ENCODE assay signal across 25 mouse cellular contexts in the genomic region with DNA sequence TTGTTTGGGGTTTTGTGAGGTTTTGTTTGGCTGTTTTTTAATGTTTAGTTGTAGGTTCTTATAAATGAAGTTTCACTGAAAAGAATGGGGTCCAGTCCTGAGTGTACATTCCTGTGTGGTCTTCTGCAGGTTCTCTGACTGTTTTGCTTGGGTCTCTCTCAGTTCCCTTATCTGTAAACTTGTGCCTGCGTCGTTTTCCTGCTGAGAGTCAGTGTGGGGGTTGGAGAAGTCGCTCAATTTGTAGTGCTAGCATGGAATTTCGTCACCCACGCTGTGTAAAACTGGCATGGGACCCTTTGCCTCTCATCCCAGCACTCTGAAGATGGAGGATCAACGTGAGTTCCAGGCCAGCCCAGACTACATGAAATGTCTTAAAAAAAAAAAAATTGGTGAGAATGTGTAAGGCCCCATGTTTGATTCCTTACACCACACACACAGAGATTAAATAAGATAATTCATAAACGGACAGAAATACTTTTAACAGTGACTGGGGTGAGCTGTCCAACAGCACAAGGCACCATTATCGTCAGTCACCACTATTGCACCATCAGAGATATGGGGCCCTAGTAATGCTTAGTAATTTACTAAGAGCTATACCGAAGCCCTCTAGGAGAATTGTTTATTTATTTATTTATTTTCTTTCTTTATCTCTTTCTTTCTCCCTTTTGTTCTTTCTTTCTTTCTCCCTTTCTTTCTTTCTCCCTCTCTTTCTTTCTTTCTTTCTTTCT. TPM values are rescaled to one million over a fixed set of nuclear protein-coding genes. Genes with fewer than 3 reads are reported as not detected.
DNase-seq lines count a peak whose midpoint lies in the region; ATAC-seq and TF ChIP-seq lines count a peak whose summit lies in the region.
"Had no signal": no experiment of that assay in that cellular context is flagged by ENCODE, and none has a peak within 500 bp of the region (broad histone marks: within the 10 kb centered on the region; RNA-seq: fewer than 3 reads in every experiment).

No protein-coding gene starts in this region.

- H3K4me3 ChIP-seq in liver, postnatal 0 days (ENCODE audit: low read depth, low read length), result no peak overlapping the region
- no peak overlapping the region for H3K4me3 ChIP-seq in liver, embryonic 14.5 days (ENCODE audit: insufficient read depth in 1 of 2, low read depth in 2 of 2, low read length in 2 of 2)
- no peak overlapping the region for H3K4me3 ChIP-seq in forebrain, embryonic 10.5 days
- H3K4me3 ChIP-seq: embryonic facial prominence, embryonic 12.5 days; forebrain, embryonic 12.5 days; hindbrain, embryonic 12.5 days had no signal

- ATAC-seq in liver, postnatal 0 days, result no peak
- peak; percentile 63 for ATAC-seq in granulocyte monocyte progenitor cell, adult 5-6 weeks (replicated peaks; ENCODE audit: poor library complexity, severe bottlenecking)
- ATAC-seq in liver, embryonic 14.5 days (ENCODE audit: insufficient read depth), result peak; percentile 69
- peak; percentile 78 for ATAC-seq in megakaryocyte-erythroid progenitor cell, adult 5-6 weeks (replicated peaks; ENCODE audit: low FRiP score, low TSS enrichment, poor library complexity, severe bottlenecking)
- ATAC-seq: forebrain, embryonic 16.5 days; hindbrain, embryonic 16.5 days; inflammation-experienced regulatory T-cells, adult 6 months had no signal

- H3K4me2 ChIP-seq in liver, postnatal 0 days (ENCODE audit: low read depth, low read length), result no peak overlapping the region
- peak overlapping the region; percentile 37 for H3K4me2 ChIP-seq in liver, embryonic 14.5 days (ENCODE audit: low read depth)
- H3K4me2 ChIP-seq: embryonic facial prominence, embryonic 12.5 days; forebrain, embryonic 12.5 days; hindbrain, embryonic 12.5 days had no signal

- 28% methylated on average over 9 of the region's 9 CpGs for WGBS in liver, postnatal 0 days (ENCODE audit: insufficient replicate concordance)
- WGBS in liver, embryonic 14.5 days (ENCODE audit: insufficient replicate concordance), result 14% methylated on average over 9 of the region's 9 CpGs
- 82% methylated on average over 9 of the region's 9 CpGs for WGBS in forebrain, embryonic 10.5 days

- H3K27me3 ChIP-seq in liver, postnatal 0 days (ENCODE audit: insufficient read depth, low read length), result no peaks in the 10 kb centered on the region
- no peaks in the 10 kb centered on the region for H3K27me3 ChIP-seq in liver, embryonic 14.5 days (ENCODE audit: control insufficient read depth, insufficient read depth, low read length)
- peaks cover 10% of the 10 kb centered on the region for H3K27me3 ChIP-seq in forebrain, embryonic 10.5 days (ENCODE audit: poor library complexity, severe bottlenecking)
- H3K27me3 ChIP-seq: embryonic facial prominence, embryonic 12.5 days; forebrain, embryonic 12.5 days; hindbrain, embryonic 12.5 days had no signal

- no peak overlapping the region for H3K9ac ChIP-seq in liver, postnatal 0 days (replicated peaks)
- peak overlapping the region; percentile 12; the same call in 1 of the 2 replicates for H3K9ac ChIP-seq in liver, embryonic 14.5 days (replicated peaks)
- H3K9ac ChIP-seq: embryonic facial prominence, embryonic 12.5 days; forebrain, embryonic 12.5 days; hindbrain, embryonic 12.5 days had no signal

- no peak for TF ChIP-seq EP300 in liver, postnatal 0 days (IDR thresholded peaks at IDR 0.05; ENCODE audit: low read depth)
- no peak for TF ChIP-seq EP300 in liver, embryonic 14.5 days (IDR thresholded peaks at IDR 0.05; ENCODE audit: low read depth)

- no peak for TF ChIP-seq CTCF in liver, postnatal 0 days (IDR thresholded peaks at IDR 0.05; ENCODE audit: low read depth)
- TF ChIP-seq CTCF in liver, embryonic 14.5 days (IDR thresholded peaks at IDR 0.05; ENCODE audit: low read depth), result no peak

- peak; percentile 18 for DNase-seq in liver
- no peak for DNase-seq in liver, postnatal 0 days
- no peak for DNase-seq in liver, embryonic 14.5 days (ENCODE audit: low read depth in 3 of 3, low spot score in 3 of 3)
- DNase-seq in forebrain, embryonic 10.5 days (ENCODE audit: extremely low spot score, low spot score), result no peak
- DNase-seq in cerebellum, adult 11 months, result no peak
- no peak for DNase-seq in heart, adult 8-10 months (ENCODE audit: low spot score)
- DNase-seq: adrenal gland, adult 8-10 months; adrenal gland, postnatal 36 days; cerebellum, adult 18-20 months; cerebellum, postnatal 10 days; gastrocnemius, postnatal 14 days; heart, postnatal 10 days; heart, postnatal 4 days had no signal

- no peaks in the 10 kb centered on the region for H3K36me3 ChIP-seq in liver, postnatal 0 days (replicated peaks; ENCODE audit: insufficient read depth, low read length)
- H3K36me3 ChIP-seq in liver, embryonic 14.5 days (replicated peaks; ENCODE audit: control insufficient read depth, insufficient read depth, low read depth), result no peaks in the 10 kb centered on the region
- no peaks in the 10 kb centered on the region for H3K36me3 ChIP-seq in forebrain, embryonic 10.5 days (replicated peaks)
- H3K36me3 ChIP-seq: embryonic facial prominence, embryonic 12.5 days; forebrain, embryonic 12.5 days; hindbrain, embryonic 12.5 days had no signal

- H3K4me1 ChIP-seq in liver, postnatal 0 days (ENCODE audit: insufficient read depth), result peaks cover 9% of the 10 kb centered on the region; the same call in 1 of the 2 replicates
- H3K4me1 ChIP-seq in liver, embryonic 14.5 days (replicated peaks; ENCODE audit: control insufficient read depth in 2 of 2, insufficient read depth in 2 of 2, low read length in 1 of 2), result peaks cover 18 to 22% of the 10 kb centered on the region in 2 experiments
- no peaks in the 10 kb centered on the region for H3K4me1 ChIP-seq in forebrain, embryonic 10.5 days
- H3K4me1 ChIP-seq: embryonic facial prominence, embryonic 12.5 days; forebrain, embryonic 12.5 days; hindbrain, embryonic 12.5 days had no signal

- no peak overlapping the region for H3K27ac ChIP-seq in liver, postnatal 0 days (ENCODE audit: low read depth)
- H3K27ac ChIP-seq in liver, embryonic 14.5 days, result peak overlapping the region; percentile 52
- no peak overlapping the region for H3K27ac ChIP-seq in forebrain, embryonic 10.5 days
- H3K27ac ChIP-seq: embryonic facial prominence, embryonic 12.5 days; forebrain, embryonic 12.5 days; hindbrain, embryonic 12.5 days had no signal

- H3K9me3 ChIP-seq in liver, postnatal 0 days (ENCODE audit: low read length), result no peaks in the 10 kb centered on the region
- no peaks in the 10 kb centered on the region for H3K9me3 ChIP-seq in liver, embryonic 14.5 days (ENCODE audit: control insufficient read depth, low read length)
- no peaks in the 10 kb centered on the region for H3K9me3 ChIP-seq in forebrain, embryonic 10.5 days
- H3K9me3 ChIP-seq: embryonic facial prominence, embryonic 12.5 days; forebrain, embryonic 12.5 days; hindbrain, embryonic 12.5 days had no signal

RNA-seq across cellular contexts. Expression of gene Chrm1, which starts 9.9 kb away (rescaled TPM):
- not detected in 2 replicates for polyA plus RNA-seq in liver, postnatal 0 days (2015; fragmentation: Nextera tagmentation; extraction: Ambion mirVana)
- total RNA-seq in granulocyte monocyte progenitor cell, adult 5-6 weeks (2014; fragmentation: Nextera tagmentation), result 0.04 TPM in 1 of 2 replicates, not detected in the other
- total RNA-seq in granulocyte monocyte progenitor cell, adult 5-6 weeks (2017), result not detected in 2 replicates
- under 0.01 and 0.01 TPM in 2 replicates for polyA plus RNA-seq in liver, embryonic 14.5 days (2012; rRNA removed)
- not detected in 2 replicates for polyA plus RNA-seq in liver, embryonic 14.5 days (2014; fragmentation: Nextera tagmentation; extraction: Ambion mirVana)
- not detected in 2 replicates for total RNA-seq in megakaryocyte-erythroid progenitor cell, adult 5-6 weeks (2014; fragmentation: Nextera tagmentation)
- total RNA-seq in megakaryocyte-erythroid progenitor cell, adult 5-6 weeks (2017), result not detected in 2 replicates
- not detected in 2 replicates for polyA plus RNA-seq in forebrain, embryonic 10.5 days (2016; fragmentation: Nextera tagmentation; extraction: Ambion mirVana)
- total RNA-seq in heart, adult 8-10 months (2022), result under 1 TPM in 2 of 4 experiments, not detected in 2; 0.09 TPM
- total RNA-seq: gastrocnemius, adult 18-20 months; heart, postnatal 10 days; heart, postnatal 4 days had no signal
- polyA plus RNA-seq: C2C12; inflammation-experienced regulatory T-cells, adult 6 months had no signal

RNA-seq across cellular contexts. Expression of gene Slc3a2, which starts 49.7 kb away (rescaled TPM):
- polyA plus RNA-seq in liver, postnatal 0 days (2015; fragmentation: Nextera tagmentation; extraction: Ambion mirVana), result 64.4 and 68.0 TPM in 2 replicates
- total RNA-seq in granulocyte monocyte progenitor cell, adult 5-6 weeks (2014; fragmentation: Nextera tagmentation), result 60.1 and 70.1 TPM in 2 replicates
- total RNA-seq in granulocyte monocyte progenitor cell, adult 5-6 weeks (2017), result 78.5 and 87.2 TPM in 2 replicates
- 78.4 and 82.2 TPM in 2 replicates for polyA plus RNA-seq in liver, embryonic 14.5 days (2012; rRNA removed)
- polyA plus RNA-seq in liver, embryonic 14.5 days (2014; fragmentation: Nextera tagmentation; extraction: Ambion mirVana), result 88.5 and 89.1 TPM in 2 replicates
- 67.5 and 74.7 TPM in 2 replicates for total RNA-seq in megakaryocyte-erythroid progenitor cell, adult 5-6 weeks (2014; fragmentation: Nextera tagmentation)
- total RNA-seq in megakaryocyte-erythroid progenitor cell, adult 5-6 weeks (2017), result 70.1 and 93.9 TPM in 2 replicates
- polyA plus RNA-seq in forebrain, embryonic 10.5 days (2016; fragmentation: Nextera tagmentation; extraction: Ambion mirVana), result 136 and 149 TPM in 2 replicates
- total RNA-seq in heart, adult 8-10 months (2022), result 10 to 100 TPM; 39.5 to 43.6 (median 41.9) TPM

RNA-seq across cellular contexts. Expression of gene Slc22a6, which starts 55.7 kb away (rescaled TPM):
- not detected in 2 replicates for polyA plus RNA-seq in liver, postnatal 0 days (2015; fragmentation: Nextera tagmentation; extraction: Ambion mirVana)
- not detected in 2 replicates for total RNA-seq in granulocyte monocyte progenitor cell, adult 5-6 weeks (2014; fragmentation: Nextera tagmentation)
- total RNA-seq in granulocyte monocyte progenitor cell, adult 5-6 weeks (2017), result not detected in 2 replicates
- polyA plus RNA-seq in liver, embryonic 14.5 days (2012; rRNA removed), result 0.01 TPM in 1 of 2 replicates, not detected in the other
- not detected in 2 replicates for polyA plus RNA-seq in liver, embryonic 14.5 days (2014; fragmentation: Nextera tagmentation; extraction: Ambion mirVana)
- not detected in 2 replicates for total RNA-seq in megakaryocyte-erythroid progenitor cell, adult 5-6 weeks (2014; fragmentation: Nextera tagmentation)
- not detected in 2 replicates for total RNA-seq in megakaryocyte-erythroid progenitor cell, adult 5-6 weeks (2017)
- polyA plus RNA-seq in forebrain, embryonic 10.5 days (2016; fragmentation: Nextera tagmentation; extraction: Ambion mirVana), result 0.06 TPM in 1 of 2 replicates, not detected in the other
- not detected for total RNA-seq in heart, adult 8-10 months (2022)
- total RNA-seq: adrenal gland, adult 8-10 months; adrenal gland, postnatal 36 days; gastrocnemius, adult 18-20 months; gastrocnemius, postnatal 14 days; heart, postnatal 10 days; heart, postnatal 4 days had no signal
- polyA plus RNA-seq: C2C12; gonadal fat pad, adult 2 months; heart, embryonic 14.5 days; inflammation-experienced regulatory T-cells, adult 6 months had no signal
